Mouse (Mus musculus): ENCODE data around the gene Ccdc96.

The Ccdc96 gene

DNA sequence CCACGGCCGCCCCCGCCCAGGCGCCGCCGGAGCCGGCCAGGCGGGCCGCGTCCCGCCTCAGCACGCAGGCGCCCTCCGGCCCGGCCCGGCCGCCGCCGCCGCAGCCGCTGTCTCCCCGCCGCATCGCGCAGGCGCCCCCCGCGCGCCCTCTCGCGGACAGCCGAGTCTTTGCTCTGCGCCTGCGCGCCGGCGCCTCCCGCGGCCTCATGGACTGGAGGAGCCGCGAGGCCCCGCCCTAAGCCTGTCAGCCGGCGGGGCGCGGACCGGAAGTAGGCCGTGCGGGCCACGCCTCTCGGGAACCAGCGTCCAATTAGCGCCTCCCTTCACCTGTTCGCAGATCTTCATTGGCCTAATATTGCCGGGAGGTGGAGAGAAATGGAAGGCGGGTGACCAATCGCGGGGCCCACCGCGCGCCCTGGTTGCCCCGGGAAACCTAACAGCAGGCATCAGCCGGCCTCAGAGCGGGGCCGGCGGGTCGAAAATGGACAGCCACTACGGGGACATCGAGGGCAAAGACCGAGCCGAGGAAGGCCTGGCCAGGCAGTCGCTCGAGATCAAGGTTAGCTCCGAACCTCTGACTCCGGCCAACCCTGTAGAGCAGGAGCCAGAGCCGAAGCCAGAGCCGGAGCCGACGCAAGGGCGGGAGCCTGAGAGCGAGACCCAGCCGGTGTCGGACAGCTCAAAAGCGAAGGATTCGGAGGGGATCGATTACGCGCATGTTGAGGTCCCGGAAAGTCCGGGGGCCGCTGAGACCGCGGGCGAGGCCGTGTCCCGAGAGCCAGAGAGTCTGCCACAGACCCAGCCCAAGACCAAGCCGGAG is at the start of gene Ccdc96, which contains the start of gene Tada2b:
Ccdc96 (plus strand) TSS at position 418 of the 820 bp plus-strand sequence.
Tada2b (minus strand) TSS at position 115 of the 820 bp plus-strand sequence.
- peak; percentile 97 for DNase-seq (ENCODE audit: low spot score)

DNA sequence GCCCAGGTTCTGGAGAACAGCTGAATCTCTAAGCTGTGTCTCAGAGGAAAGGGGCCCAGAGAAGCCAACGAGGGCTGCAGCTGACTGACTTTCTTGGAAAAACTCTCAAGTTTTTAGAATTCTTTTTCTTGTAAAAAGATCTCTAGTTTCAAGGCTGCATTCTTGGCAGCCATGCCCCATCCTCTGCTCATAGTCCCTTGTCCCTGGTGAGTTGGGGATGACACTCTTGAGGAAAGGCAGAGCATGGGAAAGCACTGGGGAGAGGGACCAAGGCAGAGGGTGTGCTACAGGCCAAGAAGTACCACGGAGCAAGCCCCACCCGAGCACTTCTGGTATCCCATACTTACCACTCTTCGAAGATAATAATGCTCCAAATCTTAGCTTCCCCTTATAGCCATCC is 47.5 kb upstream of the Ccdc96 start:
- no peak for DNase-seq (ENCODE audit: low spot score)

DNA sequence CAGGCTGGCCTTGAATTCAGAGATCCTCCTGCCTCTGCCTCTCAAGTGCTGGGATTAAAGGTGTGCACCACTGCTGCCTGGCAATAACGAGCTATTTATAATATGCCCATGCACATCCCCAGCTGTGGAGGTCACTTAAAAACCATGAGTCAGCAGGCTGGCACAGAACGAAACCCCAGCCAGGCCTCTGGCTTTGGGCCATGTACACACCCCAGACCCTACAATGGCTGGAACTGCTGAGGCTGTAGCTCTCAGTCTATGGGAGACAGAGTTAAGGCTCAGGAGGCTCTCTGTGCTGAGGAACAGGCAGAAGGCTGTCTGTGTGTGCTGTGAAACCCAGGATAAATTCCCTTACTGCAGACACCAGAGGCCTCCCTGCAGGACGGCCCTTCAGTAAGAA is 43.6 kb upstream of the Ccdc96 start:
- DNase-seq (ENCODE audit: low spot score) = no peak

DNA sequence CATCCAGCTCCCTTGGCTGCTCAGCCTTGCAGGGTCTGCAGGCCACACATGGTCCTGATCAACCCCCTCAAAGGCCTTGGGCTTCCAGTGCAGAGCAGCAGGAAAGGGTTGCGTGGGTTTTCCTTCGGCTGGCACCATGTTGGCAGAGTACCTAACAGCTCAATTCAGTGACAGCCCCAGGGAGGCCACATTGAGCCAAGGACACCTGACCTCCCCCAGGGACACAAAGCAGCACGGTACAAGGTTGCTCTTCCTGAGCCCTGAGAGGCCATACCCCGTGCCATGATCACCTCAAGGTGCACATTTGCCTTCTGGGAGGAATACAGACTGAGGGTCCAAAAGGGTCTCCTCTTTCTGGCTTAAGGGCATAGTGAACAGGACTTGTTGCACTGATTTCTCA is 39.8 kb upstream of the Ccdc96 start:
- DNase-seq (ENCODE audit: low spot score) = no peak

DNA sequence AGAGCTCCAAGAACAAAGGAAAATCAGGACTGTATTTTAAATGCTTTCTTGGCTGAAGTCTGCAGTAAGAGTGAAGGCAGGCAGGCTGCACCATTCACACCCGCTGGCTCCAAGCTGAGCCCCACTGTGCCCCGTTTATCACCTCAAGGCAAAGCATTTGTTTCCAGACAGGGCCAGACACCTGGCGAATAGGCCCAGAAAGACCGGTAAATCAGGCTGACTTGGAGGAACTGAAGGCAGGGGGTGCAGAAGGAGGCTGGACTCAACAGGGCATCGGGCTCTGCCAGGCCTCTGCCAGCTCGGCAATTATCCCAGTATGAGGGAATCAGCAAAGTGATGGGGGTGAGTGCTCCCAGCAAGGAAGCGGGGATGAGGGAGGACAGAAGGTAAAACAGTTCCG is 39.4 kb upstream of the Ccdc96 start:
- no peak for DNase-seq (ENCODE audit: low spot score)

DNA sequence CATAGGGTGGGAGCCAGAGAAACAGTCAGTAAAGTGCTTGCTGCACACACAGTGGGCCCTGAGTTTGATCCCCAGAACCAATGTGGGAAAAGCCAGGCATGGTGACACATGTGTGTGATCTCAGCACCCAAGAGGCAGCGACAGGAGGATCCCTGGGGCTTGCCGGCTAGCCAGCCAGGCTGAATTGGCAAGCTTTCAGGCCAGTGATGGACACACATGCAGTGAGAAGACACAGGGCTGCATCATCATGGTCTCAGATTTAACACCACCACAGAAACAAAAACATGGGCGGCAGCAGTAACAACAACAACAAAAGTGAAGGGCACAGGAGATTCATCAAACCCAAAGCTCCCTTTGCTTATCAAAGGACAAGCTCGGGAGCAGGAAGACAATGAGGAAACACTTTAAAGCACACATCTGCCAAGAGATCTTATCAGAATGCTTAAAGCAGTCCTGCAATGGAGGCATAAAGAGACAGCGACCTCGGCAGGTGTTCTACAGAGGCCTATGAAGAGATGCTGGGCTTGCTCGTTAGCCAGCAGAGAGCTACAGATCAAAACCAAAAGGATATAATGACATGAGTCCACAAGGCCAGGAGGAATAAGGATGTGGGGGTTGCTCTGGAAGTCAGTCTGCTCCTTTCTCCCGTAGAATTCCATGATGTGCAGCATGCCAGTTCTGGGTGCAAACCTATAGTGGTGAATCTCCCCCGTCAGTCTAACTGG is 38.1 kb upstream of the Ccdc96 start:
- DNase-seq (ENCODE audit: low spot score) = no peak

DNA sequence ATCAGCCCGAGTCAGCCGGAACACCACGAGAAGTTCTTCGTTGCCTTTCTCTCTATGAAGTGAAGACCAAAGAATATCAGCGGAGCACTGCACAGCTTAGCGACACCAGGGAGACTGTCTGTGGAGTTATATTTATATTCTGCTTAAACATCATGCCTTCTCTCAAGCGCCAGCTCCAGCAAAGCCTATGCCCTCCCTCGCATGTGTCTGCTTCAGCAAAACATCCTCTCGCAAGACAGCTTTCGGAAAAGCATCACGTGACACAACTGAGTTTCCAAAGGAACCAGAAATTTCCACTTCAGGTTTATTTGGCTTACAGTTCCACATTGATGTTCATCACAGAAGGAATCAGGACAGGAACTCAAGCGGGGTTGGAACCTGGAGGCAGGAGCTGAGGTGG is 36.5 kb upstream of the Ccdc96 start:
- no peak for DNase-seq (ENCODE audit: low spot score)

DNA sequence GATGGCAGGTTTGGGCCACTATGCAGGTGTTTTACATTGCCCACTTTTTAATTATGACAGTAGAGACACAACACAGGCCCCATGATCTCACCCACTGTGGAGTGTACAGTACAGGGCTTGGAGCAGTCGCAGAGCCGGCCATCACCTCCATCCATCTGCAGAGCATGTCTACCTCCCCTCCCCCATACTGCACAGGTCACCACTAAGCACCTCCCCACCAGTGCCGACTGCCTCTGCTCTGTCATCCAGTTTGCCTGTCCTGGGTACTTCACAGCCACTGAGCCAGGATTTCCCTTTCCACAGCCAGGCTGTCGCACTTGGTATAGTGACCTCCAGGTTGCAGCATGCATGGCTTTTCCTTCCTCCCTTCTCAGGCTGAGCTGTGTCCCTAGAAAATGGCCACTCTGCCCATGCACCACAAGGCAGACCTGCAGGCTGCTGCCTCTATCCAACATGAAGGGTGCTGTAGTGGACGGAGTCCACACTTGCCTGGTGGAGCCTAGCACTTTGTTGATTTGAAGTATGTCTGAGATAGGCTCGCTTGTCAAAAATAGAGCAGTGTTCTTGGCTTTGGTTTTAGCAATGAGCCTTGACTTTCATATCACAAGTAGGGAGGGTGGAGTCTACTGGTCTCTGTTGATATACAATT is 34.6 kb upstream of the Ccdc96 start:
- no peak for DNase-seq (ENCODE audit: low spot score)

DNA sequence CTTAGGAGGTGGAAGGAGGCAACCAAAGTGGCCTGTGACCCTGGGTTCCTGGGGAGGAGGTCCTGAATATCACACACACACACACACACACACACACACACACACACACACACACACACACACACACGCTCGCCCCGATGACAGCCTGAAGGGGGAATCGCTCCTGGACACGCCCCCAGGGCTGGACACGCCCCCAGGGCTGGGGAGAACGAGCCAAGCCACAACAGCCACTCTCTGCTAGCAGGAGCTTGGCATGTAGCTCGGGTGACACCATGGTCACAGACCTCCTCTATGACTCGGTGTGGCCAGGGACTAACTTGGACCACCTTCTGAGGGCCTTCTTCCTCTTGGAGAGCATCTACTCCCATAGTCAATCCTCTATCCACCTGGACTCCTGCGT is 33.3 kb upstream of the Ccdc96 start:
- DNase-seq (ENCODE audit: low spot score) = no peak

DNA sequence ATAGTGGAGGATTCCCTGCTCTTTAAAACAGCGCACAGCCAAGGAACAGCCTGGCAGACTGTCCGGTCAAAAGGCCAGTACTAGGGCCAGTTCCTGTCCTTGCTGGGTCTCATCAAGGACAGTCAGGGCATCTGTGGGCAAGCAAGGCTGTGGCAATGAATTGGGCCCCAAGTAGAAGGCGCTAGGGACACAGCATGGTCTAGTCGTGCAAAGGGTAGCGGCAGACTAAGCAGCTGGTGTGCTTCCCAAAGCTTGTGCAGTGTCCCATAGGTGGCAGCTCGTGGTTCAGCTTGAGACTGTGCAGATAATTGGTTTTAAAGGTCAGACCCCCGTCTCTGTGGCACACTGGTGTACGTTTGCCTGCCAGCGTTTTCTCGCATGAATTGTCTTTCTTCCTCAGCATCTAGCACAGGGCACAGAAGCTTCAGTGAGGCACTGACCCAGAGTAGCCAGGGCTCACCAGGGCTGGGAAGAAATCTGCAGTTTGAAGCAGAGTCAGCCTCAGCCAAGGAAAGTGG is 32.5 kb upstream of the Ccdc96 start:
- DNase-seq (ENCODE audit: low spot score) = no peak

DNA sequence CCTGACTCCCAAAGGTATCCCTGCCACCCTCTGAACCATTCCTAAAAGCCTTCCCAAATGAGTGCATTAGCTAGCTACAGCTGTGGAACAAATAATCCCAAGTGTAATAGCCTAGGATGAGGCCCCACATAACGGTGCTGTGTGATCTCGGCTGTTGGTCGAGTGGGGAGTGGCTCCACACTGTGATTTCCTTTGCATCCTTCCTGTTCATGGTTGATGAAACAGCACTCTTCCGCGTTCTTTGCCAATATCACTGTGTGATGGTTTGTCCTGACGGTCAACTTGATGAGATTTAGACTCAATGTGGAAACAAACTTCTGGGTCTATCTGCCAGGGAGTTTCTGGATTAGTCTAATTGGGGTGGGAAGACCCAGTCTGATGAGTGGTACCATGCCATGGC is 31.6 kb upstream of the Ccdc96 start:
- DNase-seq (ENCODE audit: low spot score) = no peak

DNA sequence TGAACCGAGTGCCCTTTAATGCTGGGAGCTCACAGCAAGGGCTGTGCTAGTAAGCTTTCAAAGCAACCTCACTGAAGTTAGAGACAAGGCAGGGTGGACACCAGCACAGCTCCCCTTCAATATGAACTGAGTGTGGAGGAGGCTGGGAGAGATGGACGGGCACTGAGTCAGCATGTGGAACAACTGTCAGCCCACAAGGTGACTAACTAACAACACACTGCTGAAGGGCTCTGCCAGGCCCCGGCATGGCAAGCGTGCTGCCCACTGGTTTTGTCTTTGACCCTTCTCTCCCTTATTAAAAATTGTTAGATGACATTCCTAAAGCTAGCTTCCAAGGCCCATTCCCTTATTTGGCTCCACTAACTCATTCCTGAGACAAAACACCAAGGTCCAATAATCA is 26.7 kb upstream of the Ccdc96 start:
- DNase-seq (ENCODE audit: low spot score) = no peak

DNA sequence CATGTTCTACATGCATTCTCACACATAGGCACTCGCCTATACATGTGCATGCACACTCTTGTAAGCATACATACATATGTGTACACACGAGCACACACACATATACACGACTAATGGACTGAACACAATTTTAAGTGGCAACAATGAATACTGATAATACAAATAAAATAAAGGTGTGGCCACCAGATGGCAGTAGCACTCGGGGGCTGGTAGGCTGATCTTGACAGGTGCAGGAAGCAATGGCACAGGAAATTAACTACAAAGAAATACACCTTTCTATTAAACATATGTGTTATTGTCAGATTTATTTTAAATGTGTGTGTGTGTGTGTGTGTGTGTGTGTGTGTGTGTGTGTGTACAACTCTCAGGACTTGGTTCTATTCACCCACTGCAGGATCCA is 25.5 kb upstream of the Ccdc96 start:
- DNase-seq (ENCODE audit: low spot score) = peak; percentile 71

DNA sequence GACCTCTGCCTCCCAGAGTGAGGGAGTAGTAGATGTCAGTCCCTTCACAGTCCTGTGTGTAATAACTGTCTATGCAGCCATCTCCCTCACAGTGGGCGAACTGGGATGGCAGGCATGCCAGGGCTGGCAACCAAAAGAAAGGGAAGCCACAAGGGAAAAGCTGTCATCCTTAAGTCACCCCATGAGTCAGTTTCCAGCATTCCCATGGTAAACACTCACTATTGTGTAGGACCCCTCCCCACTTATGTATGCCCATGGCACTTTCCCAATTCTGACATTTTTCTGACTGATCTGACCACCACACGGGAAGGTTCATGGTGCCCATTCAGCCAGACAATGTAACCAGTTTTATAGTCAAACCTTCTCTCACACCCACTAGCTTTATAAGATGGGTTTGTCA is 23.7 kb upstream of the Ccdc96 start:
- no peak for DNase-seq (ENCODE audit: low spot score)

DNA sequence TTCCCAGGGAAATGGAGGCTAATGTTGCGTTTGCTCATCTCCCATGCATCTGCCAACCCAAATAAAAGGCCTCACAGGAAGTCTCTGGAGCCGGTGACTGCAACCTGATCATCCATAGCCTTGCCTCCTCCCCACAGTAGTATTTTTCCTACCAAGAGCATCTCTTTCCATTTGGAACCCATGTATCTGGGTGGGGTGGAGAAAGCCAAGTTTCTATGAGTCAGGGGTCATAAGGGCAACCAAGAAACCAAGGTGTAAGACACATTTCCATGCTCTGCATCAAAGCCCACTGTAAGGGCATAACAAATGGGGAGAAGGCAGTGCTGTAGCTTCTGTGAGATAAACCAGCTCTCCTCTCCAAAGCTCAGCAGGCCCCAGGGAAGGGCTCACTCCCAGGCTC is 23.2 kb upstream of the Ccdc96 start:
- DNase-seq (ENCODE audit: low spot score) = no peak

DNA sequence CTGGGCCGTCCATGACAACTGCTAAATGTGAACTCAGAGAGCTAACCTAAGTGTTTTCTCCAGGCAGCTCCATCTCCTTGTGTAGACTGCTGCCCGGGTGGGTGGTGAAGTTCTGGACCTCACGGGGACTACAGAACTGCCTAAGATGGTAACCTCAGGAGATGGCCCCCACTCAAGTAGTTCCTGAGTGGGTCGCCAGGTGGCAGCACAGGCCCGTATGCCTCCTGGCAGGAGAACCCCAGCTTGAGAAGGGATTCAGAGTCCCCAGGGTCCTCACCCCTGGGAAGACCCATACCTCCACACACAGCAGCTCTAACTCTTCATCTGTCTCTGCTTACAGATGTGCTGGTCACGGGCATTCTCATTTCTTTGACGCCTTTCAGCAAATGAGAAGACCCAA is 21.6 kb upstream of the Ccdc96 start:
- DNase-seq (ENCODE audit: low spot score) = peak; percentile 91

DNA sequence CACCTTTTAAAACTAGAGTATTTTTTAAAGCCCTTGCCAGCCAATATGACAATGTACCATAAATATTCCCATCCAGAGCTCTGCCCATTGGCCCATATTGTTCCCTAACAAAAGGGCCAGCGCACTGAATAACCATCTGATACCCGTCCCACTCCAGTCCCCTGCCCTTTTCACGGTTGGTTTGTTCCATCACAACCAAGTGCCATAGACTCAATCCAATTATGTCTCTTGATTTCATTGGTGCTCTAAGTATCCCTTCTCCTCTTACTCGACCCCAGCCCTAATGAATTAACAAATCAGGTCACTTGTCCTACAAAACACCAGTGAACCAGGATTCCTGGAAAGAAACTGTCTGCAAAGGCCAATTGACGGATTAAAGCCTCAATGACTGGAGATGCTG is 21.0 kb upstream of the Ccdc96 start:
- DNase-seq (ENCODE audit: low spot score) = no peak

DNA sequence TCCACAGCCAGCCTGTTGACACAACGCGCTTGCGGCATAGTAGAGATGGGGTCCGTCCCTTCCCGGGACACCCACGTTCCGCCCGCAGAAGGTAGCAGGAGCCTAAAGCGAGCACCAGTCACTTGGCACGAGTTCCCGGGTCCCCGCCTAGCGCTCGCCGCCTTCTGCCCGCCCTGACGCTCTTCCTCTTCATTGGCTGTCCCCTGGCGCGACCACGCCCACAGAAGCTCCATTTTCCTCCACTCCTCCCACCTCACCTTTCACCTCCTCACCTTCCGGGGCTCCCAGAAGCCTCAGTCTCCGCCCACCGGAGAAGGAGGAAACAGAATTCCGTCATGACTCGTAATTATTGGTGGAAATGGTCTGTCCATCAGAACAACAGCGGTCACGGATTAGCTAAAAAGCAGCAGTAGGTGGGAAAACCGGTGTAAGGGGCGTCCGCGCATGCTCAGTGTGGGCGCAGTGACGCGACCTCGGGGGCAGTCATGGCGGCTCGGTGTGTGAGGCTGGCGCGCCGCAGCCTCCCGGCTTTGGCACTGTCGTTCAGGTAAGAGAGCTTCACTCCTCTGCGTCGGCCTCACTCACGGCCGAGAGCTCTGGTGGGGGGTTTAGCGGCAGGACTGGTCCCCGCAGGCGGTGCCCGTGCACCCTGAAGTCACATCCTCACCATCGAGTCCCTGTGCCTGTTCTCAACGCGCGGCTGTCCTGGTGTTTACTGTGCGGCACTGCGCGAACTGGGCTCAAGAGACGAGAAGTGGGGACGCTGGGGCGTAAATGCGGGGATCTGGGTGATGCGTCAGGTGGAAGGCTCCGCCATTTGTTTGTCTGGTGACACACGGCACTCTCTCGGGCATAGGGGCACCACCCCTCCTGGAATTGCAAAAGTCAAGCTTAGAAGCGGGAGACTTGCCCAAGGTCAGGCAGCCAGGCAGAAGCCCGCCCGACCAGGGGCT is 19.4 kb upstream of the Ccdc96 start, which contains the start of gene Grpel1:
Grpel1 (plus strand) TSS at position 290 of the 953 bp plus-strand sequence.
- DNase-seq (ENCODE audit: low spot score) = peak; percentile 98

DNA sequence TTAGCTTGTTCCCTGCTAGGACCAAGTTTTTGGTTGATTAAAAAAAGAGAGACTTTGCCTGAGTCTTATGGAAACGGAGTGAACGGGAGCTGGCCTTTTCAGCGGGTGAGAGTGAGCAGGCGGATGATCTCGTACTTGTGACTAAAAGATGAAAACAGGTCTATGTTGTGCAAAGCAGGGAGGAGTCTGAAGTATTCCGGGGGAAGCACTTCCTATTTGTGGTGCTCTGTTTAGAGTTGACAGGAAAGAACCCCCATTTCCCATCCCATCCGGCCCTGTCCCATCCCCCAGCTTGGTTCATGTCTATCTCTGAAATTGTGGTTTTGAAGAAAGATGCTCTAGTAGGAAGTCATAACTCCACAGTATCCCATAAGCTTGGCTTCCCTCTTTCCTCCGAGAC is 18.5 kb upstream of the Ccdc96 start:
- DNase-seq (ENCODE audit: low spot score) = no peak

DNA sequence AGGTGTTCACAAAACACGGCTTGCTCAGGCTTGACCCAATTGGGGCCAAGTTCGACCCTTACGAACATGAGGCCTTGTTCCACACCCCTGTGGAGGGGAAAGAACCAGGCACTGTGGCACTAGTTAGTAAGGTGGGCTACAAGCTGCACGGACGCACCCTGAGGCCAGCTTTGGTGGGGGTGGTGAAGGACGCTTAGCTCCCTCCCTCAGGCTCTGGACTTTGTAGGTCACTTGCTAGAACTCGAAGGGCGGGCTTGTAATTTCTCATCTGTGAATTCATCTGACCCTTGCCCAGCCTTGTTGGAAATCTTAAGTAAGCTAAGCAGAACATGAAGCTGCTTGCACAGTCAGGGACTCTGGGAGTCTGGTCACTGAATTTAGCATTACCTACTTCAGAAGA is 13.2 kb upstream of the Ccdc96 start:
- no peak for DNase-seq (ENCODE audit: low spot score)

DNA sequence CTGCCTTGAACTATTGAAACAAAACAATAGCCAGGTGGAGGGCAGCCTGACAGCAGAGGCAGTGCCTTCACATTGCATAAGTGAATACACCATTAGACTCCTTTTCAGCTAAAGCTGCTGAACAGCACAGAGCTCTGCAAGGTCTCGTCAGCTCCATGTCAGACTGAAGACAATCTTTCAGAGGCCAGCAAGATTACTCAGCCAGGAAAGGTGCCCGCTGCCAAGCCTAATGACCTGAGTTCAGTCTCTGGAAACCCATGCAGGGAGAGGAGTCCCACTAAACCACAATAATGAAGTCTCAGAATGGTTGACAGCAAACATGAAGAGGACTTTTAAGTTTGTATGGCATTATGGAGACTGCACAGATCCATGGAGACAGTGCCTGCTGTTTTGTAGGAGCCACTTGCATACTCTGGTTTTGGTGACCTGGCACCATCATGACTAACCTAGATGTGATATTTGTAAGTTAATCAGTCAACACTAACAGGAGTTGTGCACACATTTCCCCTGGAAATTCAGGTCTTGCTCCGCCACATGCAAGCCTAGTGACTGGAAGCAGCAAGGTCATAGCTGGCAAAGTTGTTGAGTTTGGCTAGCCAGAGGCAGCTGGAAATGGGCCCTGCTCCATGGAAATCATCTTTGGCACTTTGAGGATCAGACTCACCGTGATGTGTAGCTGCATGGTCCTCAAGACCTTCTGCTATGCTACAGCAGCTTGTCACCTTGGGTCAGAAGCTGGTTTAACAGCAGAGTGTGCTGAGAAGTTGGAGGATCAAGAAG is 11.3 kb upstream of the Ccdc96 start:
- DNase-seq (ENCODE audit: low spot score) = no peak

Measured in testis, postnatal 10 days (tissue).